Mouse (Mus musculus): Measurements from ENCODE around the gene Ece2. TPM values are rescaled to one million over a fixed set of nuclear protein-coding genes. Genes with fewer than 3 reads are reported as not detected.

The Ece2 gene
- polyA plus RNA-seq, 1 experiment from 2014 or later = 17.0 TPM

- H3K27me3 ChIP-seq (replicated peaks; ENCODE audit: control insufficient read depth, insufficient read depth, low read length) = no peaks in the 10 kb centered on the region
- no peak for ATAC-seq
- H3K9me3 ChIP-seq (ENCODE audit: control insufficient read depth, low read length) = no peaks in the 10 kb centered on the region
- H3K9ac ChIP-seq (replicated peaks; ENCODE audit: low read depth, low read length) = no peak overlapping the region
- H3K36me3 ChIP-seq (ENCODE audit: control insufficient read depth, insufficient read depth) = peaks cover 40% of the 10 kb centered on the region
- no peak overlapping the region for H3K27ac ChIP-seq (ENCODE audit: low read length)
- no peak overlapping the region for H3K4me2 ChIP-seq (ENCODE audit: low read length)
- H3K4me1 ChIP-seq (replicated peaks; ENCODE audit: control insufficient read depth, insufficient read depth, low read length) = peaks cover 21% of the 10 kb centered on the region
- whole genome bisulfite sequencing = 82% methylated on average over 4 of the region's 4 CpGs
- H3K4me3 ChIP-seq (replicated peaks; ENCODE audit: low read length) = no peak overlapping the region
These were observed 47.1 kb downstream of the Ece2 start for GRCm38 (mm10) chr16:20676702-20677101.

- 87% methylated on average over 5 of the region's 5 CpGs for WGBS
- no peak overlapping the region for H3K4me2 ChIP-seq (ENCODE audit: low read length)
- H3K27ac ChIP-seq (ENCODE audit: low read length) = no peak overlapping the region
- H3K4me1 ChIP-seq (replicated peaks; ENCODE audit: control insufficient read depth, insufficient read depth, low read length) = peaks cover 17% of the 10 kb centered on the region
- H3K27me3 ChIP-seq (replicated peaks; ENCODE audit: control insufficient read depth, insufficient read depth, low read length) = no peaks in the 10 kb centered on the region
- H3K9ac ChIP-seq (replicated peaks; ENCODE audit: low read depth, low read length) = no peak overlapping the region
- peaks cover 47% of the 10 kb centered on the region for H3K36me3 ChIP-seq (ENCODE audit: control insufficient read depth, insufficient read depth)
- ATAC-seq = no peak
- no peak overlapping the region for H3K4me3 ChIP-seq (replicated peaks; ENCODE audit: low read length)
- no peaks in the 10 kb centered on the region for H3K9me3 ChIP-seq (ENCODE audit: control insufficient read depth, low read length)
These were observed 47.8 kb downstream of the Ece2 start for GRCm38 (mm10) chr16:20677380-20677779.

- no peak for ATAC-seq
- 65% methylated on average over 10 of the region's 10 CpGs for WGBS
- Histone ChIP-seq H3K27ac (ENCODE audit: low read length) (no peak overlapping the region), H3K4me2 (ENCODE audit: low read length) (no peak overlapping the region), H3K36me3 (ENCODE audit: control insufficient read depth, insufficient read depth) (peaks cover 53% of the 10 kb centered on the region), H3K27me3 (replicated peaks; ENCODE audit: control insufficient read depth, insufficient read depth, low read length) (no peaks in the 10 kb centered on the region), H3K9ac (replicated peaks; ENCODE audit: low read depth, low read length) (no peak overlapping the region), H3K4me3 (replicated peaks; ENCODE audit: low read length) (no peak overlapping the region), H3K4me1 (replicated peaks; ENCODE audit: control insufficient read depth, insufficient read depth, low read length) (peaks cover 17% of the 10 kb centered on the region), H3K9me3 (ENCODE audit: control insufficient read depth, low read length) (no peaks in the 10 kb centered on the region)
These were observed 48.5 kb downstream of the Ece2 start for GRCm38 (mm10) chr16:20677974-20678675.

- H3K36me3 ChIP-seq (ENCODE audit: control insufficient read depth, insufficient read depth) = peaks cover 50% of the 10 kb centered on the region
- 93% methylated on average over 3 of the region's 3 CpGs for WGBS
- H3K9me3 ChIP-seq (ENCODE audit: control insufficient read depth, low read length) = no peaks in the 10 kb centered on the region
- H3K27ac ChIP-seq (ENCODE audit: low read length) = no peak overlapping the region
- H3K4me2 ChIP-seq (ENCODE audit: low read length) = no peak overlapping the region
- no peaks in the 10 kb centered on the region for H3K27me3 ChIP-seq (replicated peaks; ENCODE audit: control insufficient read depth, insufficient read depth, low read length)
- no peak overlapping the region for H3K9ac ChIP-seq (replicated peaks; ENCODE audit: low read depth, low read length)
- H3K4me3 ChIP-seq (replicated peaks; ENCODE audit: low read length) = no peak overlapping the region
- H3K4me1 ChIP-seq (replicated peaks; ENCODE audit: control insufficient read depth, insufficient read depth, low read length) = peaks cover 25% of the 10 kb centered on the region
- ATAC-seq = no peak
These were observed 61.1 kb downstream of the Ece2 start for GRCm38 (mm10) chr16:20690774-20691173.

GRCm38 (mm10) chr16:20691617-20692016, 62.0 kb downstream of the Ece2 start:
- Histone ChIP-seq H3K36me3 (ENCODE audit: control insufficient read depth, insufficient read depth) (peaks cover 41% of the 10 kb centered on the region), H3K9me3 (ENCODE audit: control insufficient read depth, low read length) (no peaks in the 10 kb centered on the region), H3K27ac (ENCODE audit: low read length) (no peak overlapping the region), H3K4me3 (replicated peaks; ENCODE audit: low read length) (no peak overlapping the region), H3K4me2 (ENCODE audit: low read length) (no peak overlapping the region), H3K9ac (replicated peaks; ENCODE audit: low read depth, low read length) (no peak overlapping the region), H3K27me3 (replicated peaks; ENCODE audit: control insufficient read depth, insufficient read depth, low read length) (no peaks in the 10 kb centered on the region), H3K4me1 (replicated peaks; ENCODE audit: control insufficient read depth, insufficient read depth, low read length) (peaks cover 31% of the 10 kb centered on the region)
- no peak for ATAC-seq
- 75% methylated on average over 1 of the region's 1 CpGs for WGBS

GRCm38 (mm10) chr16:20692241-20692965, 62.8 kb downstream of the Ece2 start:
- H3K4me3 ChIP-seq (replicated peaks; ENCODE audit: low read length) = peak overlapping the region; percentile 79; the same call in 1 of the 2 replicates
- H3K4me2 ChIP-seq (ENCODE audit: low read length) = peak overlapping the region; percentile 82
- peak overlapping the region; percentile 92; the same call in 1 of the 2 replicates for H3K9ac ChIP-seq (replicated peaks; ENCODE audit: low read depth, low read length)
- peak overlapping the region; percentile 97 for H3K27ac ChIP-seq (ENCODE audit: low read length)
- H3K9me3 ChIP-seq (ENCODE audit: control insufficient read depth, low read length) = no peaks in the 10 kb centered on the region
- H3K36me3 ChIP-seq (ENCODE audit: control insufficient read depth, insufficient read depth) = peaks cover 34% of the 10 kb centered on the region
- ATAC-seq = no peak
- H3K4me1 ChIP-seq (replicated peaks; ENCODE audit: control insufficient read depth, insufficient read depth, low read length) = peaks cover 33% of the 10 kb centered on the region
- 54% methylated on average over 16 of the region's 16 CpGs for WGBS
- no peaks in the 10 kb centered on the region for H3K27me3 ChIP-seq (replicated peaks; ENCODE audit: control insufficient read depth, insufficient read depth, low read length)

GRCm38 (mm10) chr16:20693111-20693701, 63.6 kb downstream of the Ece2 start, which contains the start of gene Fam131a:
Gene Fam131a, plus strand, starts transcription at chr16:20693241.
- no peaks in the 10 kb centered on the region for H3K9me3 ChIP-seq (ENCODE audit: control insufficient read depth, low read length)
- H3K4me2 ChIP-seq (ENCODE audit: low read length) = peak within 1 kb of the TSS; percentile 82
- peaks cover 29% of the 10 kb centered on the region for H3K36me3 ChIP-seq (ENCODE audit: control insufficient read depth, insufficient read depth)
- peaks cover 33% of the 10 kb centered on the region for H3K4me1 ChIP-seq (replicated peaks; ENCODE audit: control insufficient read depth, insufficient read depth, low read length)
- under 1% methylated on average over 37 of the region's 37 CpGs for WGBS
- H3K27ac ChIP-seq (ENCODE audit: low read length) = peak within 1 kb of the TSS; percentile 97
- peak within 1 kb of the TSS; percentile 92 for H3K9ac ChIP-seq (replicated peaks; ENCODE audit: low read depth, low read length)
- no peaks in the 10 kb centered on the region for H3K27me3 ChIP-seq (replicated peaks; ENCODE audit: control insufficient read depth, insufficient read depth, low read length)
- peak within 1 kb of the TSS; percentile 79 for H3K4me3 ChIP-seq (replicated peaks; ENCODE audit: low read length)
- peak; percentile 94 for ATAC-seq

- peak overlapping the region; percentile 86 for H3K27ac ChIP-seq (ENCODE audit: low read length)
- peaks cover 21% of the 10 kb centered on the region for H3K36me3 ChIP-seq (ENCODE audit: control insufficient read depth, insufficient read depth)
- 0 out of 2 replicates have a peak overlapping the region, but pooled peaks have one; percentile 4 for H3K9ac ChIP-seq (replicated peaks; ENCODE audit: low read depth, low read length)
- H3K4me3 ChIP-seq (replicated peaks; ENCODE audit: low read length) = peak overlapping the region; percentile 50
- no peak for ATAC-seq
- H3K4me2 ChIP-seq (ENCODE audit: low read length) = peak overlapping the region; percentile 79
- peaks cover 33% of the 10 kb centered on the region for H3K4me1 ChIP-seq (replicated peaks; ENCODE audit: control insufficient read depth, insufficient read depth, low read length)
- no peaks in the 10 kb centered on the region for H3K27me3 ChIP-seq (replicated peaks; ENCODE audit: control insufficient read depth, insufficient read depth, low read length)
- WGBS = 57% methylated on average over 8 of the region's 8 CpGs
- H3K9me3 ChIP-seq (ENCODE audit: control insufficient read depth, low read length) = no peaks in the 10 kb centered on the region
These were observed 65.2 kb downstream of the Ece2 start for GRCm38 (mm10) chr16:20694781-20695180.

GRCm38 (mm10) chr16:20695622-20696323, 66.1 kb downstream of the Ece2 start:
- no peaks in the 10 kb centered on the region for H3K27me3 ChIP-seq (replicated peaks; ENCODE audit: control insufficient read depth, insufficient read depth, low read length)
- ATAC-seq = peak; percentile 77
- peak overlapping the region; percentile 50 for H3K4me3 ChIP-seq (replicated peaks; ENCODE audit: low read length)
- under 1% methylated on average over 46 of the region's 46 CpGs for WGBS
- H3K4me1 ChIP-seq (replicated peaks; ENCODE audit: control insufficient read depth, insufficient read depth, low read length) = peaks cover 33% of the 10 kb centered on the region
- H3K4me2 ChIP-seq (ENCODE audit: low read length) = peak overlapping the region; percentile 79
- H3K9me3 ChIP-seq (ENCODE audit: control insufficient read depth, low read length) = no peaks in the 10 kb centered on the region
- H3K36me3 ChIP-seq (ENCODE audit: control insufficient read depth, insufficient read depth) = peaks cover 13% of the 10 kb centered on the region
- H3K27ac ChIP-seq (ENCODE audit: low read length) = peak overlapping the region; percentile 86
- H3K9ac ChIP-seq (replicated peaks; ENCODE audit: low read depth, low read length) = peak overlapping the region; percentile 70

Measured in forebrain, embryonic 16.5 days (tissue).